Mouse (Mus musculus) spleen, postnatal 0 days (tissue): ENCODE measurements around the gene Abi1. TPM values are rescaled to one million over a fixed set of nuclear protein-coding genes. Genes with fewer than 3 reads are reported as not detected.

Source experiments
- polyA plus RNA-seq: library from polyadenylated mRNA; unstranded; fragments of >200 nt; fragmentation: Nextera tagmentation; extraction: Ambion mirVana; gene quantifications from 2 replicates; pipeline ENCODE4 v1.2.1, GENCODE M21; 2015

Gene Abi1
- polyA plus RNA-seq, result 25.0 and 30.6 TPM in 2 replicates

GRCm38 (mm10) chr2:23040001-23040646 is at the start of gene Abi1:
Abi1 (minus strand) TSS chr2:23040241.

GRCm38 (mm10) chr2:23067552-23068369 is 27.7 kb upstream of the Abi1 start, which contains the start of gene Acbd5:
Acbd5 (plus strand) TSS chr2:23068167.

GRCm38 (mm10) chr2:22895282-22896273 is 144.5 kb downstream of the Abi1 start, which contains the start of gene Pdss1:
Pdss1 (plus strand) TSS chr2:22895522.

Other genes with a start within 250 kb of the Abi1 start
- 15.5 and 17.6 TPM in 2 replicates for gene Pdss1, start 144.7 kb downstream of the Abi1 start, polyA plus RNA-seq
- gene Acbd5, start 27.9 kb upstream of the Abi1 start, polyA plus RNA-seq, result 13.6 and 15.5 TPM in 2 replicates
- 5.8 and 7.2 TPM in 2 replicates for gene Mastl, start 115.8 kb upstream of the Abi1 start, polyA plus RNA-seq
- gene Yme1l1, start 116.1 kb upstream of the Abi1 start, polyA plus RNA-seq, result 35.4 and 37.3 TPM in 2 replicates
- gene 4931423N10Rik, start 167.2 kb upstream of the Abi1 start, polyA plus RNA-seq, result not detected in 2 replicates